Mouse (Mus musculus) limb, embryonic 15.5 days (tissue): ENCODE data around the gene Srgap1. TPM values are rescaled to one million over a fixed set of nuclear protein-coding genes. Genes with fewer than 3 reads are reported as not detected.

Source experiments
- ATAC-seq: fragments of 200-750 bp; cut with Nextera tagmentation; 2 replicates; pipeline ENCODE4 v1.8.0; 2017; ENCODE audit warnings: low read depth, moderate TSS enrichment; ENCODE audit not compliant: insufficient number of reproducible peaks, low FRiP score, low TSS enrichment
- H3K27ac ChIP-seq: fragments of 300-500 bp; sonication (generic); 2 replicates; pipeline ENCODE4 v1.5.1; 2015; ENCODE audit warnings: moderate library complexity, mild to moderate bottlenecking, inconsistent platforms
- H3K27me3 ChIP-seq: fragments of 300-500 bp; sonication (generic); 2 replicates; pipeline ENCODE4 v1.6.1; 2015; ENCODE audit warnings: inconsistent platforms
- H3K36me3 ChIP-seq: fragments of 300-500 bp; sonication (generic); 2 replicates; pipeline ENCODE4 v1.6.1; 2015; ENCODE audit warnings: inconsistent platforms
- H3K4me1 ChIP-seq: fragments of 300-500 bp; sonication (generic); 2 replicates; pipeline ENCODE4 v1.6.1; 2015; ENCODE audit warnings: inconsistent platforms
- H3K4me2 ChIP-seq: fragments of 300-500 bp; sonication (generic); 2 replicates; pipeline ENCODE4 v1.6.1; 2015; ENCODE audit warnings: mild to moderate bottlenecking, inconsistent platforms
- H3K4me3 ChIP-seq: fragments of 300-500 bp; sonication (generic); 2 replicates; pipeline ENCODE4 v1.5.1; 2015; ENCODE audit warnings: mild to moderate bottlenecking, inconsistent platforms
- H3K9ac ChIP-seq: fragments of 300-500 bp; sonication (generic); 2 replicates; pipeline ENCODE4 v1.6.1; 2015; ENCODE audit warnings: inconsistent platforms
- H3K9me3 ChIP-seq: fragments of 300-500 bp; sonication (generic); 2 replicates; pipeline ENCODE4 v1.6.1; 2016; ENCODE audit warnings: inconsistent platforms
- WGBS: fragments of 180-500 bp; shearing (Covaris S2); methylation state at CpG from one replicate; pipeline ENCODE4 v1.1.7; 2015; 5-methylcytosine and 5-hydroxymethylcytosine counted together
- polyA plus RNA-seq: library from polyadenylated mRNA; unstranded; fragments of >200 nt; fragmentation: Nextera tagmentation; extraction: Ambion mirVana; gene quantifications from 2 replicates; pipeline ENCODE4 v1.2.1, GENCODE M21; 2015

Gene Srgap1
- polyA plus RNA-seq, 1 experiment from 2014 or later, result 9.5 TPM

DNA sequence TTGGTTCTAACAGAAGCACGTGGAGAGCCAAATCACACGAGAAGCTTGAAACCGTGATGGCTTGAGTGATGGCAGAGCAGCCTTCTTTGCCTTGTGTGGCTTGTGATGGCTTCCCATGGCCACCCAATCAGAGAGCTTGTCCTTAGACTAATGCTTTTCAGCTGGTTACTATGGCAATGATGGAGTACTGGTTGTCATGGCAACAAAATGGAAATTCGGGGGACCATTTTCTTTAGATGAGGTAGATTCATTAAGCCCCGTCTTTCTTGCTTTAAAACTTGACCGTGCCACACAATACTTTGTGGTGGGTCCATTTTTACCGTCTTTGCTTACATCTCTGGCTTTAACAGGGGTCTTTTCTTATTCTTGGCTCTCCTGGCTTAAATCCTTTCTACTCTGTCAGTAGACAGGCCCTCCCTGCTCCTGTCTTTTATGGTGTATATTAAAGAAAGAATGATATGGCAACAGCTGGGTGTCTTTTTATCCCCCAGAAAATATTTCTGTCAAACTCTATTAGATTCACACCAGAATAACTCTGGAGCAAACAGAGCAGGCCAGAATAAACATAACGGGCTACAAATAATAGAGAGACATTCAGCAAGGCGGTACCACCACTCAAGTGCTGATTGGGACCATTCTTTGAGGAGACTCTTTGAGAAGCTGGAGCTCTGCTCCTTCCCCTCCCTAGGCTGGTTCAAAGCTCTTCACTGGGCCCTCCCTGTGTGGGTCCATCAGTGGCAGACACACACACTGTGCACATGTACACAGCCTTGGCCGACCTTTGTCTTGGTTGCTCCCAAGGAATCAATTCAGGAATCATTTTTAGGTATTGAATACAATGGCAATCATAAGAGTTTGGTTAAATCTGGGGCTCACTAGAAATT is 281.7 kb downstream of the Srgap1 start:
- Histone ChIP-seq H3K27ac (no peak overlapping the region), H3K9me3 (no peaks in the 10 kb centered on the region), H3K4me2 (no peak overlapping the region), H3K36me3 (no peaks in the 10 kb centered on the region), H3K9ac (no peak overlapping the region), H3K27me3 (no peaks in the 10 kb centered on the region), H3K4me3 (no peak overlapping the region), H3K4me1 (no peaks in the 10 kb centered on the region)
- 75% methylated on average over 10 of the region's 10 CpGs for WGBS
- ATAC-seq, result no peak

DNA sequence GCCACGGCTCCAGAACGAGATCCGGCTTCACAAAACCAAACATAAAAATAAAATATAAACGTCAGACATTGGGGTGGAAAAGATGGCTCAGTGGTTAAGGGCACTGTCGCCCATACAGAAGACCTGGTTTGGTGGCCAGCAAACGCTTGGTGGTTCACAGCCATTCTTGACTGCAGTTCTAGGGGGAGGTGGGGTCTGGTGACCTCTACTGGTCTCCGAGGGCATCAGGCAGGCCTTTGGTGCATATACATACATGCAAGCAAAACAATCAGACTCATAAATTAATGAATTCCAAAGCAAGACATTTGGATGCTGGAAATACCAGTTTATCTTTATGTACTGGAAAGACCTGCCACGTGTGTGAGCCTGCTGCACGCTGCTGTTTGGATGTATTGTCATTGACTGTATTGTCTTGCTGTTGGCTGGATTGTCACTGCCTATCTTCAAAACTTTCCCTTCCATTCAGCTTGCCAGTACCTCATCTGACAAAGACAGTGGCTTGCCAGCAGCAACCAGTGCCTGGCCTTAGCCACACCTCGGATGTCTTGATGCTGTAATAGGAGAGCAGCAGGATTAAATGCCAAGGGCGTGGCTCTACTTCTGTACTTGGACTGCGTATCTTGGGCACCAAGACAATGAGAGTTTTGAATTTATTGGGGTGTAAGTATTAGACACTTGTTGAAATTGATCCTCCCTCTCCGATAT is 282.5 kb downstream of the Srgap1 start:
- H3K4me1 ChIP-seq, result no peaks in the 10 kb centered on the region
- H3K36me3 ChIP-seq, result no peaks in the 10 kb centered on the region
- no peak overlapping the region for H3K4me3 ChIP-seq
- 78% methylated on average over 13 of the region's 13 CpGs for WGBS
- ATAC-seq, result no peak
- H3K27me3 ChIP-seq, result no peaks in the 10 kb centered on the region
- no peak overlapping the region for H3K27ac ChIP-seq
- no peak overlapping the region for H3K4me2 ChIP-seq
- H3K9ac ChIP-seq, result no peak overlapping the region
- H3K9me3 ChIP-seq, result no peaks in the 10 kb centered on the region

DNA sequence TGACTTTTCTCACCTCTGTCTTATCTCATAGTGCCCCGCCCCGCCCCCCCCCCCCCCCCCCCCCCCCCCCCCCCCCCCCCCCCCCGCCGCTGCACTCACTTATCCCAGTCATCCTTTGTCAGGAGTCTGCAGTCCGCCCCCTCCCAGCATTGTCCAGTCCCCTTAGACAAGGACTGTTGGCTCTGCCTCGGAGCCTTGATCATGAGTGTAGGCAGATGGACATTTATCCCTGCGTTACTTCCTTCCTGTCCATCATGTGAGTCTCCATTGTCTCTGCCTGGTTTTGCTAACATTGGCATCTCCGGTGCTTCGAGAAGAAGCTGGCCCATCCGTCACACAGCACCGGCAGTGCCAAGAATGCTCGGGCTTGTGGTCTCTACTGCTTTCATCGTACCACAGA is 283.9 kb downstream of the Srgap1 start:
- H3K9ac ChIP-seq, result no peak overlapping the region
- H3K4me2 ChIP-seq, result no peak overlapping the region
- no peak overlapping the region for H3K27ac ChIP-seq
- no peaks in the 10 kb centered on the region for H3K9me3 ChIP-seq
- no peak overlapping the region for H3K4me3 ChIP-seq
- H3K36me3 ChIP-seq, result no peaks in the 10 kb centered on the region
- no peak for ATAC-seq
- H3K4me1 ChIP-seq, result no peaks in the 10 kb centered on the region
- no peaks in the 10 kb centered on the region for H3K27me3 ChIP-seq
- WGBS, result 80% methylated on average over 11 of the region's 13 CpGs

DNA sequence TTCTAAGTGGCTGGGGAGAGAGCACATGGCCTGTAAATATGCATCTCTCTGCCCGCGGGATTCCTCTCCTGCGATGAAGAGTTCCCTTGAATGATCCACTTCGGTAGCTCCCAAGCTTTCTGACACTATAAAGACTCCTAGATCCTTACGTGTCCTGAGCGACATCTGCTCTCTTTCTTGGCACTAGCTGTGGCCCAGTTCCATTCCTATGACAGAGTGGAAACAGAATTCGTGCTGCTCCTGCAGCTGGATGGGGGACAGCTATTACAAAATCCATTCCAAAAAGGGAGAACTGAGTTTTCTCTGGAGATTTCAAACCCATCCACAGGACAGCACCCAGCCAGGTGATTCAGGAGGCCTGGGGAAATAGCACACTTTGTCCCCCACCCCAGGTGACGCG is 285.0 kb downstream of the Srgap1 start:
- ATAC-seq, result no peak
- H3K27me3 ChIP-seq, result no peaks in the 10 kb centered on the region
- no peaks in the 10 kb centered on the region for H3K36me3 ChIP-seq
- H3K4me2 ChIP-seq, result no peak overlapping the region
- no peak overlapping the region for H3K9ac ChIP-seq
- H3K27ac ChIP-seq, result 0 out of 2 replicates have a peak overlapping the region, but pooled peaks have one; percentile 1
- no peak overlapping the region for H3K4me3 ChIP-seq
- 70% methylated on average over 9 of the region's 9 CpGs for WGBS
- H3K9me3 ChIP-seq, result no peaks in the 10 kb centered on the region
- no peaks in the 10 kb centered on the region for H3K4me1 ChIP-seq

DNA sequence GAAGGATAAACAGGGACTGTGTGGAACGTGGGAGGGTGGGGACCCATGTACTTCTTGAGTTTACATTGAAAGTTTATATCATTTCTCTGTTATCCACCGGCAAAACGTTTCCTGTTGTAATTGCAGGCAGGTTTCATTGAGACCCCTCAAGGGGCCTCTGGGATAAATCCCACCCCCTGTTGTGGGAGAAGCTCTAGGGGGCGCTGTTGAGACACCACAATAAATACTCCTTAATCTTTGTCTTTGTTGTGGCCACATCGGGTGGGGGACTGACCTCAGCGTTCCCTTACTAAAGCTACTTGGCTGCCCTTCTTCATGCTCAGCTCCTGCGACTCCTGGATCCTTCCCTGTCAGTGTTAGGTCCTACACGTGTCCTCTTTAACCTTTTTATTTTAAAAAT is 288.0 kb downstream of the Srgap1 start:
- no peak overlapping the region for H3K9ac ChIP-seq
- WGBS, result 51% methylated on average over 8 of the region's 8 CpGs
- H3K9me3 ChIP-seq, result no peaks in the 10 kb centered on the region
- no peaks in the 10 kb centered on the region for H3K36me3 ChIP-seq
- no peaks in the 10 kb centered on the region for H3K27me3 ChIP-seq
- H3K4me3 ChIP-seq, result no peak overlapping the region
- no peak for ATAC-seq
- H3K27ac ChIP-seq, result no peak overlapping the region
- H3K4me1 ChIP-seq, result no peaks in the 10 kb centered on the region
- H3K4me2 ChIP-seq, result no peak overlapping the region

DNA sequence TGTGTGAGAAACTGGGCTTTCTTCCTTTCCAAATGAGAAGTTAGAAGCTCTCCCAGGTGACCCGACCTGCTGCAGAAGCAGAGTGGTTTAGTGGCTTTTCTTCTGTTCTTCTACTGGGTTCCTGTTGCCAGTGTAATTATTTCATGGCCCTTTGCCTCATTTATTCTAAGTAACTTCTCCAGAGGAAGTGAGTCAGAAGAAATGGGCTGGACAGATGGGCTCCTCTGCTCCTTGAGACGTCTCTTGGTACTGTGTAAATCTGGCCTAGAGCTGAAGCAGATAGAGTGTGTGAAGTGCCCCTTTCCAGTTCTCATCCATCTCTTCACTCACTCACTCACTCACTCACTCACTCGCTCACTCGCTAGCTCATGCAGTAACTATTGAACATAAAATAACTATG is 290.4 kb downstream of the Srgap1 start:
- Histone ChIP-seq H3K4me1 (no peaks in the 10 kb centered on the region), H3K36me3 (no peaks in the 10 kb centered on the region), H3K27ac (no peak overlapping the region), H3K4me3 (no peak overlapping the region), H3K27me3 (no peaks in the 10 kb centered on the region), H3K9ac (no peak overlapping the region), H3K9me3 (no peaks in the 10 kb centered on the region), H3K4me2 (no peak overlapping the region)
- 79% methylated on average over 4 of the region's 4 CpGs for WGBS
- ATAC-seq, result no peak

DNA sequence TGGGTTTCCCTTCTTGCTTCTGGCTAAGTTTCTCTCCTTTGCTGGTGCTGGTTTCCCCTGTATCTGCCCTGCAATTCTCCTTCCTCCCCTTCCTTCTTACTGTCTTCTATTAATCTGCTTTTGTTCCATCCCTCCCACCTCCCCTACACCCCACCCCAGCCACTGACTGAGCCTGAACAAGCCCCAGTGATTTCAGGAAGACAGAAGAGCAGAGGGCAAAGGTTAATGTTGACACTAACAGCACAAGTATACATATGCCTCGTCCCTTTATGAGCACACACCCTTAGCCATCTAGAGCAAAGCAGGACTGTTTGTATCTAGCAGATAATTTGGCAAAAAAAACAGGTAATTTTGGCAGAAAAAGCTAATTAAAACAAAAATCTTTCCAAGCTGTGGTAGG is 291.3 kb downstream of the Srgap1 start:
- Histone ChIP-seq H3K9me3 (no peaks in the 10 kb centered on the region), H3K9ac (no peak overlapping the region), H3K4me1 (no peaks in the 10 kb centered on the region), H3K27me3 (no peaks in the 10 kb centered on the region), H3K4me2 (no peak overlapping the region), H3K36me3 (peaks cover 3% of the 10 kb centered on the region; the same call in 1 of the 2 replicates), H3K4me3 (no peak overlapping the region), H3K27ac (no peak overlapping the region)
- no peak for ATAC-seq
- 24% methylated on average over 1 of the region's 1 CpGs for WGBS

DNA sequence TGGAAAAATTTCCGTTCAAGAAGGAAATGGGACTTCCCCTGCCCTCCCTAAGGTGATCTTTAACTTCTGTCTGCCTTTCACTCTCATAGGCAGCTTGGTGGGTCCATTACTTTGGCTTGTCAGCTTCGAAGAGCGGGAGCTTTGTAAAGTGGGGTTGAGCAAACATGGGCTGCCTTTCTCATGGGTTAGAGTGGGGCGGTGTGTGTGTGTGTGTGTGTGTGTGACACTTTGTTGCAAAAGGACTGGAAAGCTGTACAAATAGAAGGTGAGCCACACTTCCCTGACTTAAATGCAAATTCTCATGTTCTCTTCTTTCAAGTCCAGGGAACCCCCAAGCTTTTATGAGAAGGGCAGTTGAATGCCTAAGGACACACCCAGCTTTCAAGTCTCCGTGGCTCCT is 292.9 kb downstream of the Srgap1 start:
- Histone ChIP-seq H3K4me3 (no peak overlapping the region), H3K4me2 (no peak overlapping the region), H3K27ac (no peak overlapping the region), H3K4me1 (no peaks in the 10 kb centered on the region), H3K9me3 (no peaks in the 10 kb centered on the region), H3K36me3 (peaks cover 11% of the 10 kb centered on the region), H3K27me3 (no peaks in the 10 kb centered on the region), H3K9ac (no peak overlapping the region)
- ATAC-seq, result no peak
- WGBS, result 72% methylated on average over 5 of the region's 5 CpGs

DNA sequence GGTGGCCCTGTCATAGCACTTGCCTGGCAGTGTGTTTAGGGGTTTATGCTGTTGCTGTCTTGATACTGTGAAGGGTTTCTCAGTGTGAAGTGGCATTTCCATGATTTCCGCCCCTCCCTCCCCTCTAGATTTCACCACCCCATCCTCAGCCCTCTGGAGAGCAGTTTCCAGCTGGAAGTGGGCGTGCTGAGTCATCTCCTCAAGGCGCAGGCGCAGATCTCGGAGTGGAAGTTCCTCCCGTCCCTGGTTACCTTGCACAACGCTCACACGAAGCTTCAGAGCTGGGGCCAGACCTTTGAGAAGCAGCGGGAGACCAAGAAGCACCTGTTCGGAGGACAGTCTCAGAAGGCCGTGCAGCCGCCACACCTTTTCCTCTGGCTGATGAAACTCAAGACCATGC is 296.9 kb downstream of the Srgap1 start:
- no peak overlapping the region for H3K27ac ChIP-seq
- H3K27me3 ChIP-seq, result no peaks in the 10 kb centered on the region
- H3K9me3 ChIP-seq, result no peaks in the 10 kb centered on the region
- WGBS, result 92% methylated on average over 12 of the region's 12 CpGs
- H3K4me2 ChIP-seq, result no peak overlapping the region
- H3K4me1 ChIP-seq, result no peaks in the 10 kb centered on the region
- H3K9ac ChIP-seq, result no peak overlapping the region
- peaks cover 39% of the 10 kb centered on the region for H3K36me3 ChIP-seq
- no peak for ATAC-seq
- H3K4me3 ChIP-seq, result no peak overlapping the region

DNA sequence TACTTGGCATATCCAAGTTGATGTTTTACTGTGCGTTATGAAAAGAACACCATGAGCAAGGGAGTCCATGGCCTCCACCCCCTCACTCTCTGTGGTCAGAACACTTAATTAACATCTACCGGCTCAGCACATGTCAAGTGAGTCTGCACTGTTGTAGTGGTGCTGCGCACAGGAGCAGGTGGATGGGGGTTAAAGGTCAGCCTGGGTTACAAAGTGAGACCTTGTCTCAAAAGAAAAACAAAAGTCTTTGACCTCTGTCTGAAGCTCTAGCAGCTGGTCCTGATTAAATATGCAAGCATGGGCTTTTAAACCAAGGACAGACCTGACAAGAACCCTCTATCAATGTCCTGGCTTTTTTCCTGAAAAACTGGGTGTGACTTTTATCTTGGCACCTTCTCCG is 304.8 kb downstream of the Srgap1 start:
- peaks cover 9% of the 10 kb centered on the region for H3K4me1 ChIP-seq
- WGBS, result 47% methylated on average over 4 of the region's 4 CpGs
- no peak for ATAC-seq

DNA sequence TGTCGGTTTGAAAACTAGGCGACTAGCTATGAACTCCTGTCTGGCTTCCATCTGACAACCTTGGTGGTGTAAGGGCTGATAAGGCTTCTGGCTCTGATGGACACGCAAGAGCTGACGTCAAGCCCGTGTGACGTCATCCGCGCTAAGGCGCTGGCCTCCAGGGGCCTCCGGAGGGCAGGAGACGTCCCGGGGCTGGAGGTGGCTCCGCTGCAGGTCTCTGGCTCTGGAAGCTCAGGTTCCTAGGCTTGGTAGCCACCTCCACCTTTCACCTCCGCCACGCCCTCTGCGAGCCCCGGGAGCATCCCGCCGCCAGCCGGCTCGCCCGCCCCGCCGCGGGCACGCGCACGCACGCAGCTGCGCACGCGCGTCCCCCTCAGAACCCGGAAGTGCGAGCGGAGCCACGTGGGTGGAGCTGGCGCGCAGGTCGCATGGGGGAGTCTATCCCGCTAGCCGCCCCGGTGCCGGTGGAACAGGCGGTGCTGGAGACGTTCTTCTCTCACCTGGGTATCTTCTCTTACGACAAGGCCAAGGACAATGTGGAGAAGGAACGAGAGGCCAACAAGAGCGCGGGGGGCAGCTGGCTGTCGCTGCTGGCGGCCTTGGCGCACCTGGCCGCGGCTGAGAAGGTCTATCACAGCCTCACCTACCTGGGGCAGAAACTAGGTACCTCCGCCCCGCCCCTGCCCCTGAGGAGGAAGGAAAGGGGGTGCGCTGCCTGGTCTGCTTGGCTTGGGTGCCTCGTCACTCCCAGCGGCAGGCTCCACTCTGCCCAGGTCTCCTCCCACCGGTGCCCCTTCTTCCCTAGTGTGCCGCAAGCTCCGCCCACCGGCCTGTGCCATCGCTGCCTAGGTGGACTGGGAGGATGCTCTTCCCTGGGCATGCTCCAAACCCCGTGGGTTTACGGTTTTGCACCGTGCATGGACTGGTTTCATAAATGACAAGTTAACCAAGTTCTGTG is 307.3 kb downstream of the Srgap1 start, which contains the start of gene BC048403:
TSS of gene BC048403 (plus strand) at position 390 of the 958 bp plus-strand sequence.
- peak within 1 kb of the TSS; percentile 76 for H3K27ac ChIP-seq
- H3K36me3 ChIP-seq, result no peaks in the 10 kb centered on the region
- H3K9ac ChIP-seq, result peak within 1 kb of the TSS; percentile 67
- H3K4me2 ChIP-seq, result peak within 1 kb of the TSS; percentile 96
- peaks cover 9% of the 10 kb centered on the region for H3K4me1 ChIP-seq
- ATAC-seq, result peak; percentile 85
- no peaks in the 10 kb centered on the region for H3K27me3 ChIP-seq
- WGBS, result under 1% methylated on average over 57 of the region's 68 CpGs
- peak within 1 kb of the TSS; percentile 89 for H3K4me3 ChIP-seq
- no peaks in the 10 kb centered on the region for H3K9me3 ChIP-seq

More for the DNA sequence above, 304.8 kb downstream of the Srgap1 start:
- no peak overlapping the region for H3K4me3 ChIP-seq
- H3K9me3 ChIP-seq, result no peaks in the 10 kb centered on the region
- no peak overlapping the region for H3K27ac ChIP-seq
- no peak overlapping the region for H3K9ac ChIP-seq
- H3K36me3 ChIP-seq, result peaks cover 21% of the 10 kb centered on the region
- no peaks in the 10 kb centered on the region for H3K27me3 ChIP-seq
- H3K4me2 ChIP-seq, result no peak overlapping the region
